Mouse (Mus musculus) bone marrow, adult 2 months (tissue): ENCODE results near the gene I0C0044D17Rik.

Experiments
- CTCF ChIP-seq: fragments of 200-500 bp; IDR thresholded peaks from 2 replicates; pipeline ENCODE4 v1.5.1; 2011; ENCODE audit warnings: low read length, control low read depth; ENCODE audit not compliant: control insufficient read depth, insufficient read depth
- POLR2A ChIP-seq: fragments of 200-500 bp; IDR thresholded peaks from 2 replicates; pipeline ENCODE4 v1.6.1; 2011; ENCODE audit warnings: low read depth, mild to moderate bottlenecking, control low read depth, low read length, borderline replicate concordance; ENCODE audit not compliant: control insufficient read depth

DNA sequence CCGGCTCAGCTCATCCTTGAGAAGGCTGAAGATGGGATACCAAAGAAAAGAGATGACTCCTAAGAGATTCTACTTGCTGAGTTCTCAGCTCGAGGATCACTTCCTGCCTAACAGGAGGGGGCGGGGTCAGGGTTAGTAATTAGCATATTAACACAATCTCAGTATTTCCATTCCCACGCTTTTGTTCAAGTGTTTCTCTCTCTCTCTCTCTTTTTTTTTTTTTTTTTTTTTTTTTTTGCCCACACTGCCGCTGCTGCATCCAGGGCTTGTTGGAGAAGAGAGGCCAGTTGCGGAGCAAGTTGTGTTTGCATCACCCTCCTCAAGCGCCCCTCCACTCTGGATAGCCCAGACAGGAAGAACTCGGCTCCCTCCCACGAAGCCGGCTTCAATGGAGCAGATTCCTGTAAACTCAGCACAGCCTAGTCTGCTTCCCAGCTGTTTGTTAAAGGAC lies 33.8 kb downstream of the I0C0044D17Rik start:
- no peak for TF ChIP-seq POLR2A
- no peak for TF ChIP-seq CTCF
